Mouse (Mus musculus) hindbrain, embryonic 11.5 days (tissue): Measurements from ENCODE around the gene Mef2d. TPM values are rescaled to one million over a fixed set of nuclear protein-coding genes. Genes with fewer than 3 reads are reported as not detected.

Experiments
- ATAC-seq: fragments of 200-750 bp; cut with Nextera tagmentation; 2 replicates; pipeline ENCODE4 v1.8.0; 2017; ENCODE audit warnings: mild to moderate bottlenecking, moderate TSS enrichment, moderate library complexity; ENCODE audit not compliant: low FRiP score
- DNase-seq: peaks from one replicate; pipeline ENCODE4 v3.0.0-alpha.2; 2015; ENCODE audit warnings: low spot score
- H3K27ac ChIP-seq: fragments of 300-500 bp; sonication (generic); 2 replicates; pipeline ENCODE4 v1.5.1; 2014; ENCODE audit warnings: mild to moderate bottlenecking, low read depth, low read length
- H3K27me3 ChIP-seq: fragments of 300-500 bp; sonication (generic); 2 replicates; pipeline ENCODE4 v1.6.1; 2014; ENCODE audit warnings: mild to moderate bottlenecking, low read length, moderate library complexity, mixed read lengths; ENCODE audit not compliant: control insufficient read depth, insufficient read depth
- H3K36me3 ChIP-seq: fragments of 300-500 bp; sonication (generic); 2 replicates; pipeline ENCODE4 v1.6.1; 2014; ENCODE audit warnings: mild to moderate bottlenecking, low read length, moderate library complexity, mixed read lengths; ENCODE audit not compliant: control insufficient read depth, insufficient read depth
- H3K4me1 ChIP-seq: fragments of 300-500 bp; sonication (generic); replicated peaks from 2 replicates; pipeline ENCODE4 v1.6.1; 2014; ENCODE audit warnings: low read length, mixed read lengths; ENCODE audit not compliant: control insufficient read depth, insufficient read depth
- H3K4me2 ChIP-seq: fragments of 300-500 bp; sonication (generic); replicated peaks from 2 replicates; pipeline ENCODE4 v1.6.1; 2014; ENCODE audit warnings: mild to moderate bottlenecking, low read depth, low read length
- H3K4me3 ChIP-seq: fragments of 300-500 bp; sonication (generic); 2 replicates; pipeline ENCODE4 v1.5.1; 2014; ENCODE audit warnings: low read depth, low read length
- H3K9ac ChIP-seq: fragments of 300-500 bp; sonication (generic); 2 replicates; pipeline ENCODE4 v1.6.1; 2014; ENCODE audit warnings: low read depth, low read length
- H3K9me3 ChIP-seq: fragments of 300-500 bp; sonication (generic); 2 replicates; pipeline ENCODE4 v1.6.1; 2016; ENCODE audit warnings: low read length; ENCODE audit not compliant: control insufficient read depth
- WGBS: fragments of 180-500 bp; shearing (Covaris S2); extraction: QIAGEN DNeasy Blood & Tissue Kit; methylation state at CpG from one replicate; pipeline ENCODE4 v1.1.7; 2014; 5-methylcytosine and 5-hydroxymethylcytosine counted together
- polyA plus RNA-seq: library from polyadenylated mRNA; unstranded; fragments of >200 nt; fragmentation: Nextera tagmentation; extraction: Ambion mirVana; gene quantifications from 2 replicates; pipeline ENCODE4 v1.2.1, GENCODE M21; 2014

Gene Mef2d
- polyA plus RNA-seq, 1 experiment from 2014 or later, result 12.0 TPM

DNA sequence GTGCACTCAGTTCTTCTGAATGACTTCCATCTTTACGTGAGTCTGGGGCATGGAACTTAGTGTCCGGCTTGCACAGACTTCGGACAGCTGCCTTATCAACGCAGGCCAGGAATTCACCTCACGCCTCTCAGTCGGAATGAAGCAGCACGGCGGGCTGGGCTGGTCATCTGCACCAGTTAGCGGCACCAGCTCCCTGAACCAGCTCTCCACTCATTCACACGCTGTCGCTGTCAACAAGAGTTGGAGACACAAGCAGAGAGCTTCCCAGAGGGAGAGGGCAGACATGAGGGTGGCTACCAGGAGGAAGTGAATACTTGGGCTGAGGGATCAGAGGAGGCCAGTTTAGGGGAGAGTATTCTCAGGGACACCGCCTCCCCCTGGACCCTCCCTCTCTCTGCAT is 27.8 kb upstream of the Mef2d start:
- WGBS, result 96% methylated on average over 12 of the region's 12 CpGs
- no peak overlapping the region for H3K9ac ChIP-seq
- no peaks in the 10 kb centered on the region for H3K27me3 ChIP-seq
- H3K4me3 ChIP-seq, result no peak overlapping the region
- H3K27ac ChIP-seq, result no peak overlapping the region
- H3K4me2 ChIP-seq, result no peak overlapping the region
- DNase-seq (no peak), ATAC-seq (no peak)
- H3K36me3 ChIP-seq, result peaks cover 11% of the 10 kb centered on the region
- H3K4me1 ChIP-seq, result no peaks in the 10 kb centered on the region
- H3K9me3 ChIP-seq, result no peaks in the 10 kb centered on the region

DNA sequence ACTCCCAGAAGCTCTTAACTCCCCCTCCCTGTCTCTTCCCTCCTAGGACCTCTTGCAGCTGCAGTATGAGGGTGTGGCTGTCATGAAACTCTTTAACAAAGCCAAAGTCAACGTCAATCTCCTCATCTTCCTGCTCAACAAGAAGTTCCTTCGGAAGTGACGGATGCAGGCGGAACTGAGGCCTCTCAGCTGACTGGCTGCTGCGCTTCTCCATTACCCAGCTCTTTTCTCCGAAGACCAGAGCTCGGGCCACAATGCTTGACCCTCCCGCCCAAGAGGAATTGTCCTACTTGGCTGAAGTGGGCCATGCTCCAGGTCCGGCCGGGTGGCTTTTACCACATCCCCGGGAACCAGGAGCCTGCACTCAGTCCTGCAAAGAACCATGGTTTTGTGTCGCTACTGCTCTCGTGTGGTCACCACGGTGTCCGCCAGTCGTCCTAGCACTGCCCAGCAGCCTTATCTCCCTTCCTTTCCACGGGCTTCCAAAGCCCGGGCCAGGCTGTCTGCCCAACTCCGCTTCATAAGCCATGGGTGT is 22.0 kb upstream of the Mef2d start:
- DNase-seq, result no peak
- H3K9me3 ChIP-seq, result no peaks in the 10 kb centered on the region
- no peaks in the 10 kb centered on the region for H3K27me3 ChIP-seq
- no peak overlapping the region for H3K4me2 ChIP-seq
- H3K27ac ChIP-seq, result no peak overlapping the region
- WGBS, result 91% methylated on average over 19 of the region's 19 CpGs
- no peak overlapping the region for H3K9ac ChIP-seq
- no peak for ATAC-seq
- no peak overlapping the region for H3K4me3 ChIP-seq
- peaks cover 11% of the 10 kb centered on the region; the same call in 1 of the 2 replicates for H3K36me3 ChIP-seq
- H3K4me1 ChIP-seq, result no peaks in the 10 kb centered on the region

DNA sequence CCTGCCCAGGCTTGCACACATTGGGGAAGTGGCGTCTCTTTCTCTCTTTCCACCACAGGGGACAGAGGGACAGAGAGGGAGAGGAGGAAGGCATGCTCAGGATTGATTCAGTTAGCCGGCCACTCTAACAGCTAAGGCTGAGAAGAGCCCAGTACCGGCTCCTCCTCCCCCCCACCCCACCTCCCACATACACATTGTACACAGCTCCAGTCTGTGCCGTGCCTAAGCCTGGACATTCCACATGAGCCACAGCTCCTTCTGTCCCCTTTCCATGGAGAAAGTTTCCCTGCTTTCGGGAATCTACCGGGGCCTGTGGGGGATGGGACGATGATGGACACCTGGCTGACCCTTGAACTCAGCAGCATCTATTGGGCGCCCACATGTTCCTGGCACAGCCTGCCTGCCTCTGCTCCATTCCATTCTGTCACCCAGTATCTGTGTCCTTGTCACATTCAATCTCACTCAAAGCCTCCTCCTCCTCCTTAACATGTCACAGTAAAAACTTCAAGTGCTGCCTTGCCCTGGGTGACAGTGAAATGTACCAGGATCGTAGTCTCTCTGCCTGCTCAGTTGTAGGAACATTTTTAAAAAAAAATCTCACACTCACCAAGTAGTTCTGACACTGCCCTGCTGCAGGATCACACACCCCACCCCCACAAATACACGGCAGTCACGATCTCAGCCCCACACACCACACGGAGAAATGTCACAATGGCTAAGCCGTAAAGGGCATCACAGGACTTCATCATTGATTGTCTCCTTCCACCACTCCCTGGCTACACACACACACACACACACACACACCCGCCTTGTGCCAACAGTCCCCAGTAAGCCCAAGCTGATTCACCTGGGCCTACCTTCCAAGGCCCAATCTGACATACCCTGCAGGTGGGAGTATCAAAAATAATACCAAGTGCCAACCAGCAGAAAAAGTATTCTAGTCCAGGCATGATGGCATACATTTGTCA is 20.7 kb upstream of the Mef2d start:
- peaks cover 10% of the 10 kb centered on the region; the same call in 1 of the 2 replicates for H3K36me3 ChIP-seq

DNA sequence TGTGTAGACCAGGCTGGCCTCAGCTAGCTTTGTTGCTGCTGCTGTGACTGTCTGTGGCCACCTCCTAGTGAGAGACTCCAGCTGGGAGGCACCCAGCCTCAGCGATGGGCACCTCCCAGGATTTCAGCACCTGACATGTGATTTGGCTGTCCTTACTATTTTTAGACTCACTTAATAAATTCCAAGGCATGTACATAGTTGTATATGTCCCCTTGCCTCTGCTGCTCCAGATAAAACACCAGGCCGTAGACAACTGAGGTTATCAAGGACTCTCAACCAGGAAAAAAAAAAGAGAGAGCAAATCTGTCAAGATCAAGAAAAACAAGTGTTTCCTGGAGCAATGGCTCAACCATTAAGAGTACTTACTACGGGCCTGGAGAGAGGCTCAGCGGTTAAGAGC is 17.0 kb upstream of the Mef2d start:
- WGBS, result 76% methylated on average over 4 of the region's 4 CpGs
- Histone ChIP-seq H3K9me3 (no peaks in the 10 kb centered on the region), H3K9ac (no peak overlapping the region), H3K27me3 (no peaks in the 10 kb centered on the region), H3K27ac (no peak overlapping the region), H3K4me2 (no peak overlapping the region), H3K36me3 (no peaks in the 10 kb centered on the region), H3K4me3 (no peak overlapping the region), H3K4me1 (no peaks in the 10 kb centered on the region)
- no peak for ATAC-seq
- DNase-seq, result no peak

More for the DNA sequence above, 20.7 kb upstream of the Mef2d start:
- Histone ChIP-seq H3K4me3 (no peak overlapping the region), H3K27ac (no peak overlapping the region), H3K9ac (no peak overlapping the region), H3K9me3 (no peaks in the 10 kb centered on the region), H3K4me2 (no peak overlapping the region), H3K27me3 (no peaks in the 10 kb centered on the region), H3K4me1 (no peaks in the 10 kb centered on the region)
- ATAC-seq, result no peak
- DNase-seq, result no peak
- WGBS, result 81% methylated on average over 14 of the region's 14 CpGs

DNA sequence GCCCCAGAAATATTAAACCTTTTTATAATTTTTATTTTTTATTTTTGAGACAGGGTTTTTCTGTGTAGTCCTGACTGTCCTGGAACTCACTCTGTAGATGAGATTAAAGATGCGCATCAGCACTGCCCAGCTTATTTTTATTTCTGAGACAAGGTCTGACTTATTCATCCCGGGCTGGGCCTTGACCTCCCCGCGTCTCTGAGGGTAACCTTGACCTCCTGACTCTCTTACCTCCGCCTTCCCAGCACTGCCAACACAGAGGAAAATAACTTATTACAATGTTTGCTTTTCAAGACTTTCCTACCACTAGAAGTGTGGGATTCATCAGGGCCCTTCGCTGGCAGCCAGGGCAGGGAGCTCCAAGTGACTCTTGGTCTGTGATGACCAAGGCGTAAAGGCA is 16.0 kb upstream of the Mef2d start:
- no peak overlapping the region for H3K4me3 ChIP-seq
- no peak overlapping the region for H3K4me2 ChIP-seq
- WGBS, result 84% methylated on average over 7 of the region's 7 CpGs
- no peak overlapping the region for H3K9ac ChIP-seq
- H3K27ac ChIP-seq, result no peak overlapping the region
- no peaks in the 10 kb centered on the region for H3K4me1 ChIP-seq
- ATAC-seq (no peak), DNase-seq (no peak)
- no peaks in the 10 kb centered on the region for H3K27me3 ChIP-seq
- H3K9me3 ChIP-seq, result no peaks in the 10 kb centered on the region
- no peaks in the 10 kb centered on the region for H3K36me3 ChIP-seq

DNA sequence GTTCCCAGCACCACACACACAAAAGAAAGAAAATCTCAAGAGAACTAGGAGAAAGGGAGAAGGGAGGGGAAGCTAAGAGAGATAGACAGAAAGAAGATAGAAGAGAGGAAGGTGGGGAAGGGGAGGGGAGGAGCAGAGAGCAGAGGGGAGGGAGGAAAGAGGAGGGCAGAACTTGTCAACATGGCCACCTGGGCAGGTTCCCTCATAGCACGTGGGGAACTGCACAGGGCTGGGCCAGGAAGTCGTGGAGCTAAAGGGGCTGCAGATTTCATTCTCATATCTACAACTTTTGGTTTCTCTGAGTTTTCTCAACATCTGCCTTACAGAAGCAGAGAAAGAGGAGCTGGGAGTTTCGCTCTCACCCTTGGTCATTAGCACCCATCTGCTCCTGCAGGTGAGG is 14.5 kb upstream of the Mef2d start:
- 60% methylated on average over 3 of the region's 3 CpGs for WGBS
- Histone ChIP-seq H3K4me3 (no peak overlapping the region), H3K4me2 (no peak overlapping the region), H3K9ac (no peak overlapping the region), H3K9me3 (no peaks in the 10 kb centered on the region), H3K27me3 (no peaks in the 10 kb centered on the region), H3K36me3 (no peaks in the 10 kb centered on the region), H3K27ac (no peak overlapping the region), H3K4me1 (no peaks in the 10 kb centered on the region)
- ATAC-seq, result no peak
- no peak for DNase-seq

DNA sequence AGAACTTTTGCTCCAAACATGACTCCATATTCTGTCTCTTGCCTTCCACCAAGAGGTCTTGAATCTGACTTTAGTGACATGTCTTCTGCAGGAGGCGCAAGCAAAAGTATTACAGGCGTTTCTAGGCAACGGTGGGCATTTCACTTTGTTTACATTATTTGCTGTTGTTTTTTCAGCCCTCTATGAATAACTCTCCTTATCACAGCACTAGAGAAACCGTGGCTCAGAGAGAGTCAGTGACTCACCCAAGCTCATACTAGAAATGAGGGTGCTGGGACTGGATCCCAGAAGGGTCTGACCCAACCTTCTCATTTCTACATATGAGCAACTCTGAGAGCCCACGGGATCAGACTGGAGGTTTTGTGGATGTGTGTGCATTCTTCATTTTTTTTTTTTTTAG is 14.1 kb upstream of the Mef2d start:
- ATAC-seq (no peak), DNase-seq (no peak)
- 81% methylated on average over 5 of the region's 5 CpGs for WGBS
- H3K4me3 ChIP-seq, result no peak overlapping the region
- H3K36me3 ChIP-seq, result no peaks in the 10 kb centered on the region
- H3K4me1 ChIP-seq, result no peaks in the 10 kb centered on the region
- H3K4me2 ChIP-seq, result no peak overlapping the region
- no peaks in the 10 kb centered on the region for H3K27me3 ChIP-seq
- no peaks in the 10 kb centered on the region for H3K9me3 ChIP-seq
- H3K9ac ChIP-seq, result no peak overlapping the region
- no peak overlapping the region for H3K27ac ChIP-seq

DNA sequence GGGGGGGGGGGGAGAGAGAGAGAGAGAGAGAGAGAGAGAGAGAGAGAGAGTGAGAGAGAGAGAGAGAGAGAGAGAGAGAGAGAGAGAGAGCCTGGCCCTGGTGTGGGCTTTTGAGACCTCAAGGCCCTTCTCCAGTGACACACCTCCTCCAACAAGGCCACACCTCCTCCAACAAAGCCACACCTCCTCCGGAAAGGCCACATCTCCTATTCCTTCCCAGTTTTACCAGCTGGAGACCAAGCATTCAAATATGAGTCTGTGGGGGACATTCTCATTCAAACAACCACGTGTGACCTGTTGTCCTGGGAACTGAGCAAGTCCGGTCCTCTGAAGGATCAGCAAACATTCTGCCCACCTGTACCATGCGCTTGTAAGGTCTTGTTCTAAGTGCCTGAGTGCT is 13.2 kb upstream of the Mef2d start:
- ATAC-seq (no peak), DNase-seq (no peak)
- Histone ChIP-seq H3K36me3 (no peaks in the 10 kb centered on the region), H3K4me3 (no peak overlapping the region), H3K27ac (no peak overlapping the region), H3K4me1 (no peaks in the 10 kb centered on the region), H3K4me2 (no peak overlapping the region), H3K27me3 (no peaks in the 10 kb centered on the region), H3K9me3 (no peaks in the 10 kb centered on the region), H3K9ac (no peak overlapping the region)
- WGBS, result 51% methylated on average over 4 of the region's 4 CpGs

DNA sequence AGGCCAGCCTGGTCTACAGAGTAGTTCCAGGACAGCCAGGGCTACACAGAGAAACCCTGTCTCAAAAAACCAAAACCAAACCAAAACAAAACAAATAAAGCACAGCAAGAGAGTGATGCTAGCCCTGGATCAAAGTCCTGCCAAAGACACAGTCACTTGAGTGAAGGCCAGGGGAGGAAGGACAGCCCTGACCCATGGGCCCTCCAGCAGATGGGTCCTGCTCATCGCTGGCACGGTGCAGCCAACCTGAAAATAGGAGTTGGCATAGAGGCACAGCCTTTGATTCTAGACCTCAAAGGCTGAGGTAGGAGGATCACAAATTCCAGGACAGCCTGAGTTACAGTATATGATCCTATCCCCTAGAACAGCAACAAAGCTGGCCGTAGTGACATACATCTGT is 11.1 kb upstream of the Mef2d start:
- Histone ChIP-seq H3K27ac (no peak overlapping the region), H3K36me3 (no peaks in the 10 kb centered on the region), H3K4me1 (no peaks in the 10 kb centered on the region), H3K4me2 (no peak overlapping the region), H3K4me3 (no peak overlapping the region), H3K27me3 (no peaks in the 10 kb centered on the region), H3K9ac (no peak overlapping the region), H3K9me3 (no peaks in the 10 kb centered on the region)
- WGBS, result 97% methylated on average over 3 of the region's 3 CpGs
- ATAC-seq (no peak), DNase-seq (no peak)
